Mouse (Mus musculus): ENCODE results near the gene Nat8. TPM values are rescaled to one million over a fixed set of nuclear protein-coding genes. Genes with fewer than 3 reads are reported as not detected.
"Not testable (repeated sequence)": the region's sequence is repeated elsewhere in the genome, so short reads cannot be mapped to it uniquely, and the experiment has no call there.

Nat8 gene
- not detected for total RNA-seq (2021)
- long read RNA-seq, experiment 1, result 0 reads
- long read RNA-seq, experiment 2, result 0 reads

DNA sequence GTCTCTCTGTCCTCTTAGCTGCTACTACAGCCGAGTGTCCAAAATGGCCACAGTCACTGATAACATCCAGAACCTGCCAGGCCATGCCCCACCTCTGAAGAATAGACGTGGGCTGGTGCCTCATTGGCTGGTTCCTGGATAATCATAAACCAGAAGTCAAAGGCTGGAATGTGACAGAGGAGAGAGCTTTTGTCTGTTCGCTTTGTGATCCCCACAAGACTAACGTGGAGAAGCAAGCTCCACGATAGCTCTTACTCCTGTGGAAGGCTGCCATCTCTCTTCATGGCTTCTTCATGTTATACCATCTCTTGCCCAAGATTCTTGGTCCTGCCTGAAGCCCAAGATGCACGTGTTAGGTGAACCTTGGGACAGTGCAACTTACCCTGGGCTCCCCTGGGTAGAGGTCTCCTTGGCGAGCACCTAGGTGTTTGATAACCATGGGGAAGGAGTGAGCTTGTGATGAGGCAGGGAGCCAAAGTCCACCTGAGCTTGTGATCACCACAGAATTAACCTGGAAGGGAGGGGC lies at the start of gene Nat8:
Gene Nat8 (minus strand): TSS at position 287 of the 526 bp plus-strand sequence.
- DNase-seq, result no peak

DNA sequence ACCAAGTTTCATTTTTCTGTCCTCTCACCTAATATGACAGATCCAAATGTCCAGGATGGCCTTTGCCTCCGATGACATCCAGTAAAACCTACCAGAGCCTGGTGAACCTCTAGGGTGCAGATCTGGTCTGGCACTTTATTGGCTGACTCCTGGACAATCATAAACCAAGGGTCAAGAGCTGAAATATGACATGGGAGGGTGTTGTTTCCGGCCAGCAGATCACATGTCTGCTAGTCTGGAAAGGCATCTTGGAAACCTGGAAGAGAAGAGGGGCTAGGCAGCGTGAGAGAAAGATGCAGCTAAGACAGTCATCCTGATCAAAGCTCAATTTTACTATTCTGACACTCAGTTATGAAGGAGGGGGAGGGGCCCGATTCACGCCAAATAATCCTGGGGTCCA lies 37.1 kb upstream of the Nat8 start, which contains the start of gene Nat8f2:
Gene Nat8f2 (minus strand): TSS at position 153 of the 400 bp plus-strand sequence.
- DNase-seq, result not testable (repeated sequence)

GRCm38 (mm10) chr6:85867726-85868690 lies 36.1 kb upstream of the Nat8 start:
- no peak for DNase-seq

- not testable (repeated sequence) for DNase-seq
These were observed 35.1 kb upstream of the Nat8 start for GRCm38 (mm10) chr6:85866995-85867394.

DNA sequence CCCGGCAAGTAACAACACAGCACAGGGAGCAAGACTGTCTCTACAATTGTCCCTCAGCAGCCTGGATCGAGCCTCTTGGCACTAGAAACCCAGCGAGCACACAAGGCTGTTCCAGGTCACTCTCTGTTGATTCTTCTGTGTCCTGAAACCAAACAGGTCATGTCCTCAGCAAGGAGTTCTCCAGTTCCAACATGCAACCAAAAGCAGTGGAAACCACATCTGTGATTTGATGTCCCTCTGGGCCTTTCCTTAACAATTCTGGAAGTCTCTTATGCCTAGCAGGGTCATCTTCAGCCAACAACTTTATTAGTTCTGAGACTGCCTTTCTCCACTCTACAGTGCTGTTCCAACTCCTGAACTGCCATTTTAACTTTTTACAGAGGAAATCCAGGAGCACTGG lies 34.3 kb upstream of the Nat8 start:
- DNase-seq, result peak in 1 of 2 experiments; percentile 15

DNA sequence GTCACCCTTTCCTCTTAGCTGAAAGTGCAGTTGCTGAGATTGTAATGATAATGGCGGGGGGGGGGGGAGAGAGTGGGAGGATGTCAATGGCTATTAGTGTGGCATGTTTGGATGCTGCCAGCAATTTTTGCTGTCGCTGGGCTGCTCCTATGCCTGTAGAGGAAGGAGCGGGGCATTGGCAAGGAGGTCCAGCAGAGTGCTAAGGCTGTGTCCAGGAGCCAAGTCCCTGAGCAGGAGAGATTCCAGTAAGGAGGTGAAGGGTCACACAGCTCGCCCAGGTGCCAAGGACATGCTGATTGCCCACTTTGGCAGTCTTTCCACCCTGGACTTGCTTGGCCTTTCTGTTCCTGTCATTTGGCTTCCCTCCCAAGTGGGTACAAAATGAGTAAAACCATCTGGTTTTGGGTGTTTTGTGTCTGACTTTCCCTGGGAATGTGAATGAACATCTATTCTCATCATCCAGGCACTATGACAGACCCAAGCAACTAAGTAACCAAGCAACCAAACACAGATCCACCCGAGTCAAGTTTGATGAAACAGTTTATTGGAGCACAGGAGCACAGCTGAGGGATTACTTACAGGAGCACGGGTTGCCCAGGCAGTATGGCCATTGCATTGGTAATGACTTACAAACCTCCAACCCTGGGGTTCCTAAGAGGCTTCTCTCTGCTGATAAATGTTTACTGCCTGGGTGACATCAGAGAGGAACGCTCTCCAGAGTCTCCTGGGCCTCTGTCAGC lies 33.2 kb upstream of the Nat8 start:
- peak in 1 of 2 experiments; percentile 28 for DNase-seq

- DNase-seq, result no peak
These were observed 32.0 kb upstream of the Nat8 start for GRCm38 (mm10) chr6:85863840-85864239.

- no peak for DNase-seq
These were observed 31.3 kb upstream of the Nat8 start for GRCm38 (mm10) chr6:85863136-85863535.

- DNase-seq, result peak; percentile 25 to 39
These were observed 30.7 kb upstream of the Nat8 start for GRCm38 (mm10) chr6:85862565-85862964.

GRCm38 (mm10) chr6:85861247-85861646 lies 29.4 kb upstream of the Nat8 start:
- no peak for DNase-seq

GRCm38 (mm10) chr6:85856194-85856678 lies 24.4 kb upstream of the Nat8 start:
- DNase-seq, result peak; percentile 59 to 80

DNA sequence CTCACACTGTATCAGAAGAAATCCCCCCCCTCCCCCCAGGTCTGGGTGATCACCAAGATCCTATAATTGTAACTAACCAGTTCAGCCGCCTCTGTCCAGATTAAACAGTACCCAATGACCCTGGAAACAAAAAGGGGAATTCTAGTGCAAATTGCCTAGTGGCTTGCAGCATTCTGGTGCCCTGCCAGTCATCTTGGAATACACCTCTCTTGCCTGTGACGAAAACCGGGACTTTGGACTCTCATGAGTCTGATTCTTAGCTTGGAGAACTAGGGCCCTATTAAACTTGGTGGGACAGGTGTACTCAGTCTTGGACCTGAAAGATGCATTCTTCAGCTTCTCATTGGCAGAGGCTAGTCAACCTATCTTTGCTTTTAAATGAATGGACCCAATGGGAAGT lies 21.6 kb upstream of the Nat8 start:
- DNase-seq, result no peak

- no peak for DNase-seq
These were observed 19.3 kb upstream of the Nat8 start for GRCm38 (mm10) chr6:85851062-85851773.

DNA sequence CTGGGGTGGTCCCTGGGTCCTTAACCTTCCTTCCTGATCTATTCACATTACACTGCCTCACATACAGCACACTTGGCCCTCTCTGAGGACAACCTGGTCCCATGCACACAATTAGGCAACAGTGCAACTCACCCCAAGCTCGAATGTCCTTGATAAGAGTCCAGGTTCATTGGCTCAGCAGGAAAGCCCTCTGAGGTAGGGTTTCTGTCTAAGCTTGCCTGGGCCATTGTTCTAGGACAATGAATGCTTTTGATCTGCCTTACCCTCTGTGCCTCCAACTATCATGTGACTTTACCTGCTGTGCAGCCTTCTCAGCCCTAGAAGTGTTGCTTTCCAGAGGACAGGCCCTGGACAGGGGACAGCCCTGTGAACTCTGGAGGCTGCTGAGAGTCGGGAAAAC lies 17.4 kb upstream of the Nat8 start:
- DNase-seq, result no peak

DNA sequence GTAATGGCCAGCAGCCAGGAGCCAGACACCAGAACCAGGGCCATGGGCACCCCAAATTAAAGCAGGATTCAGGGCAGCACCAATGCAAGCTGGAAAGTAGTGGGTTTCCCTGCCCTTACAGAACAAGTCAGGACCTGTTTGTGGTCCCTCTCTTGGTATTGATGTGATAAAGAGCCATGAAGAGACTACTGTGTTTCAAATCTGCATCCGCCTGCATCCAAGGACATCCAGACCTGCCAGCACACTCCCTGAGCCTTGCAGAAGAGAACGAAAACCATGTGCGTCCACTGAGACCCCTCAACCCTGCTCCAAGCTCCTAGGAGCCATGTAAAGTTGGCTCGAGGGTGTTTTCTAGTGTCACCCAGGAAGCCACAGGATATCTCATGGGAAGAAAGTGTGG lies 16.3 kb upstream of the Nat8 start:
- no peak for DNase-seq

- no peak for DNase-seq
These were observed 15.0 kb upstream of the Nat8 start for GRCm38 (mm10) chr6:85846921-85847320.

GRCm38 (mm10) chr6:85843677-85844458 lies 12.0 kb upstream of the Nat8 start:
- DNase-seq, result not testable (repeated sequence)

DNA sequence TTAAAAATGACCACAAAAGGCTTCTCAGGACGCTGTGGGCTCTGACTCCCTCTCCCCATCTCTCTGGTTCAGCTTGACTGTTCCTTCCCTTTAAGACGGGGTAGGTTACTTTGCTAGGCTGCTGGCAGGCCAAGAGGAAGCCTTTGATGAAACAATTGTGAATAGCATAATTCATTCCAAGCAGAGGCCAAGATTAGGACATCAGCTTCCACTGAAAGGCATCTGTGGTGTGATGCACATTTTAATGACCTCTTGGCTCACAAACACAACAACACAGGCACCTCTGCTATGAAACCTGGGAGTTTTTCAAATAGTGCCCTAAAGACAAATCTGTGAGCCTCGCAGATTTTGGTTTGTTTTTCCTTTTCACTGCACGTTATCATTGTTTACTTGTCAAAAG lies 8.1 kb upstream of the Nat8 start:
- DNase-seq, result no peak

GRCm38 (mm10) chr6:85838674-85839073 lies 6.8 kb upstream of the Nat8 start:
- DNase-seq, result no peak

DNA sequence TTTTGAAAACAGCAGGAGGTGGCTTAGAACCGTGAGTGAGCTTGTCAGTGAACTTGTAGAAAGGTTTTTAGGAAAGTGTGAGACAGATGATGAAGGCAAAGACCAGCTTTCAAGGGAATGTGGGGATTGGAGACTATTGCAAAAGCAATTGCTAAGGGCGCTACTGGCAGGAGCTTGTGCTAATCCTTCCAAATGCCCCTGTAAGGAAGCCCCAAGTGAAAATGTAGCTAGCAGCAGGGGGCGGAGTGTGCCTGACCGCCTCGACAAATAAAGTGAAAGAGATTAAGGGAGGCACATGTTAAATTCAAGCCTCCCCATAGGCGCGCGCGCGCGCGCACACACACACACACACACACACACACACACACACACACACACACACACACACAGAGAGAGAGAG lies 5.4 kb upstream of the Nat8 start:
- DNase-seq, result peak; percentile 25 to 26

GRCm38 (mm10) chr6:85836827-85837226 lies 4.9 kb upstream of the Nat8 start:
- peak; percentile 53 to 85 for DNase-seq
